Mouse (Mus musculus): Measurements from ENCODE around the gene Kcnj16. TPM values are rescaled to one million over a fixed set of nuclear protein-coding genes. Genes with fewer than 3 reads are reported as not detected.

Gene Kcnj16
- polyA plus RNA-seq, 1 experiment from 2014 or later = not detected

GRCm38 (mm10) chr11:110997211-110997610 is 29.4 kb downstream of the Kcnj16 start:
- Histone ChIP-seq H3K9ac (replicated peaks; ENCODE audit: low read depth) (no peak overlapping the region), H3K4me3 (ENCODE audit: low read depth, low read length) (no peak overlapping the region), H3K36me3 (ENCODE audit: insufficient read depth, low read length) (no peaks in the 10 kb centered on the region), H3K27me3 (replicated peaks; ENCODE audit: insufficient read depth, low read length) (no peaks in the 10 kb centered on the region), H3K4me1 (ENCODE audit: insufficient read depth, low read depth, low read length) (no peaks in the 10 kb centered on the region), H3K27ac (ENCODE audit: low read length) (no peak overlapping the region), H3K9me3 (ENCODE audit: low read length) (no peaks in the 10 kb centered on the region), H3K4me2 (replicated peaks; ENCODE audit: low read depth, low read length) (no peak overlapping the region)
- ATAC-seq (no peak), DNase-seq (ENCODE audit: low spot score) (no peak)
- WGBS = 78% methylated on average over 9 of the region's 9 CpGs
- TF ChIP-seq EP300 (IDR thresholded peaks at IDR 0.05) (no peak), CTCF (IDR thresholded peaks at IDR 0.05) (no peak)

GRCm38 (mm10) chr11:111005103-111005502 is 37.3 kb downstream of the Kcnj16 start:
- Histone ChIP-seq H3K27ac (ENCODE audit: low read length) (no peak overlapping the region), H3K9me3 (ENCODE audit: low read length) (no peaks in the 10 kb centered on the region), H3K9ac (replicated peaks; ENCODE audit: low read depth) (no peak overlapping the region), H3K36me3 (ENCODE audit: insufficient read depth, low read length) (no peaks in the 10 kb centered on the region), H3K27me3 (replicated peaks; ENCODE audit: insufficient read depth, low read length) (no peaks in the 10 kb centered on the region), H3K4me1 (ENCODE audit: insufficient read depth, low read depth, low read length) (no peaks in the 10 kb centered on the region), H3K4me3 (ENCODE audit: low read depth, low read length) (no peak overlapping the region), H3K4me2 (replicated peaks; ENCODE audit: low read depth, low read length) (no peak overlapping the region)
- peak; percentile 50; the same call in 1 of the 2 replicates for TF ChIP-seq EP300 (IDR thresholded peaks at IDR 0.05)
- TF ChIP-seq CTCF (IDR thresholded peaks at IDR 0.05) = no peak
- ATAC-seq (peak; percentile 67), DNase-seq (ENCODE audit: low spot score) (peak; percentile 48)
- 55% methylated on average over 3 of the region's 3 CpGs for WGBS

- DNase-seq (ENCODE audit: low spot score) = no peak
- WGBS = 61% methylated on average over 3 of the region's 3 CpGs
- H3K9ac ChIP-seq (replicated peaks; ENCODE audit: low read depth) = no peak overlapping the region
- H3K4me3 ChIP-seq (ENCODE audit: low read depth, low read length) = no peak overlapping the region
- TF ChIP-seq CTCF (IDR thresholded peaks at IDR 0.05) = no peak
- no peak for TF ChIP-seq EP300 (IDR thresholded peaks at IDR 0.05)
- no peaks in the 10 kb centered on the region for H3K27me3 ChIP-seq (replicated peaks; ENCODE audit: insufficient read depth, low read length)
- H3K9me3 ChIP-seq (ENCODE audit: low read length) = no peaks in the 10 kb centered on the region
- H3K4me1 ChIP-seq (ENCODE audit: insufficient read depth, low read depth, low read length) = no peaks in the 10 kb centered on the region
- ATAC-seq = no peak
- no peak overlapping the region for H3K4me2 ChIP-seq (replicated peaks; ENCODE audit: low read depth, low read length)
- H3K27ac ChIP-seq (ENCODE audit: low read length) = no peak overlapping the region
- H3K36me3 ChIP-seq (ENCODE audit: insufficient read depth, low read length) = no peaks in the 10 kb centered on the region
These were observed 41.6 kb downstream of the Kcnj16 start for GRCm38 (mm10) chr11:111009471-111009870.

- DNase-seq (ENCODE audit: low spot score) (no peak), ATAC-seq (no peak)
- no peaks in the 10 kb centered on the region for H3K4me1 ChIP-seq (ENCODE audit: insufficient read depth, low read depth, low read length)
- no peak overlapping the region for H3K27ac ChIP-seq (ENCODE audit: low read length)
- no peak overlapping the region for H3K4me3 ChIP-seq (ENCODE audit: low read depth, low read length)
- no peaks in the 10 kb centered on the region for H3K9me3 ChIP-seq (ENCODE audit: low read length)
- no peak overlapping the region for H3K4me2 ChIP-seq (replicated peaks; ENCODE audit: low read depth, low read length)
- H3K9ac ChIP-seq (replicated peaks; ENCODE audit: low read depth) = no peak overlapping the region
- H3K27me3 ChIP-seq (replicated peaks; ENCODE audit: insufficient read depth, low read length) = no peaks in the 10 kb centered on the region
- no peaks in the 10 kb centered on the region for H3K36me3 ChIP-seq (ENCODE audit: insufficient read depth, low read length)
- 89% methylated on average over 3 of the region's 3 CpGs for WGBS
- TF ChIP-seq CTCF (IDR thresholded peaks at IDR 0.05) (no peak), EP300 (IDR thresholded peaks at IDR 0.05) (no peak)
These were observed 48.4 kb downstream of the Kcnj16 start for GRCm38 (mm10) chr11:111016206-111016605.

GRCm38 (mm10) chr11:111020211-111020610 is 52.4 kb downstream of the Kcnj16 start:
- no peak for DNase-seq (ENCODE audit: low spot score)
- no peak for ATAC-seq
- TF ChIP-seq CTCF (IDR thresholded peaks at IDR 0.05) (no peak), EP300 (IDR thresholded peaks at IDR 0.05) (no peak)

GRCm38 (mm10) chr11:111022681-111023281 is 54.9 kb downstream of the Kcnj16 start:
- Histone ChIP-seq H3K9me3 (ENCODE audit: low read length) (no peaks in the 10 kb centered on the region), H3K27ac (ENCODE audit: low read length) (no peak overlapping the region), H3K4me3 (ENCODE audit: low read depth, low read length) (no peak overlapping the region), H3K4me2 (replicated peaks; ENCODE audit: low read depth, low read length) (no peak overlapping the region), H3K9ac (replicated peaks; ENCODE audit: low read depth) (no peak overlapping the region), H3K27me3 (replicated peaks; ENCODE audit: insufficient read depth, low read length) (no peaks in the 10 kb centered on the region), H3K4me1 (ENCODE audit: insufficient read depth, low read depth, low read length) (no peaks in the 10 kb centered on the region), H3K36me3 (ENCODE audit: insufficient read depth, low read length) (no peaks in the 10 kb centered on the region)
- 67% methylated on average over 8 of the region's 8 CpGs for WGBS
- ATAC-seq (no peak), DNase-seq (ENCODE audit: low spot score) (no peak)
- no peak for TF ChIP-seq EP300 (IDR thresholded peaks at IDR 0.05)
- no peak for TF ChIP-seq CTCF (IDR thresholded peaks at IDR 0.05)

More at GRCm38 (mm10) chr11:111020211-111020610, 52.4 kb downstream of the Kcnj16 start:
- Histone ChIP-seq H3K4me1 (ENCODE audit: insufficient read depth, low read depth, low read length) (no peaks in the 10 kb centered on the region), H3K4me2 (replicated peaks; ENCODE audit: low read depth, low read length) (no peak overlapping the region), H3K36me3 (ENCODE audit: insufficient read depth, low read length) (no peaks in the 10 kb centered on the region), H3K9me3 (ENCODE audit: low read length) (no peaks in the 10 kb centered on the region), H3K9ac (replicated peaks; ENCODE audit: low read depth) (no peak overlapping the region), H3K4me3 (ENCODE audit: low read depth, low read length) (no peak overlapping the region), H3K27ac (ENCODE audit: low read length) (no peak overlapping the region), H3K27me3 (replicated peaks; ENCODE audit: insufficient read depth, low read length) (no peaks in the 10 kb centered on the region)
- whole genome bisulfite sequencing = 59% methylated on average over 2 of the region's 2 CpGs

All from lung, postnatal 0 days (tissue).